Mouse (Mus musculus) lung, embryonic 14.5 days (tissue): ENCODE data around the gene Fcor. TPM values are rescaled to one million over a fixed set of nuclear protein-coding genes. Genes with fewer than 3 reads are reported as not detected.
A peak's percentile ranks its signal among the peaks of the same experiment; 100 is the strongest.

Source experiments
- ATAC-seq: fragments of 200-750 bp; cut with Nextera tagmentation; 2 replicates; pipeline ENCODE4 v1.8.0; 2017; ENCODE audit warnings: mild to moderate bottlenecking, moderate TSS enrichment, moderate library complexity; ENCODE audit not compliant: insufficient read depth
- DNase-seq: peaks from one replicate; pipeline ENCODE4 v3.0.0-alpha.2; 2015
- H3K27ac ChIP-seq: fragments of 300-500 bp; sonication (generic); 2 replicates; pipeline ENCODE4 v1.5.1; 2014; ENCODE audit warnings: low read depth, mild to moderate bottlenecking, moderate library complexity
- H3K27me3 ChIP-seq: fragments of 300-500 bp; sonication (generic); 2 replicates; pipeline ENCODE4 v1.6.1; 2014; ENCODE audit warnings: low read length, control low read depth; ENCODE audit not compliant: insufficient read depth
- H3K36me3 ChIP-seq: fragments of 300-500 bp; sonication (generic); 2 replicates; pipeline ENCODE4 v1.6.1; 2014; ENCODE audit warnings: control low read depth; ENCODE audit not compliant: insufficient read depth
- H3K4me1 ChIP-seq: fragments of 300-500 bp; sonication (generic); 2 replicates; pipeline ENCODE4 v1.6.1; 2014; ENCODE audit warnings: antibody characterized with exemption, control low read depth; ENCODE audit not compliant: insufficient read depth
- H3K4me2 ChIP-seq: fragments of 300-500 bp; sonication (generic); 2 replicates; pipeline ENCODE4 v1.6.1; 2014; ENCODE audit warnings: mild to moderate bottlenecking
- H3K4me3 ChIP-seq: fragments of 300-500 bp; sonication (generic); 2 replicates; pipeline ENCODE4 v1.5.1; 2014; ENCODE audit warnings: low read depth, low read length
- H3K9ac ChIP-seq: fragments of 300-500 bp; sonication (generic); 2 replicates; pipeline ENCODE4 v1.6.1; 2014
- H3K9me3 ChIP-seq: fragments of 300-500 bp; sonication (generic); 2 replicates; pipeline ENCODE4 v1.6.1; 2016; ENCODE audit warnings: low read depth, low read length, control low read depth
- CTCF ChIP-seq: IDR thresholded peaks from 2 replicates; pipeline ENCODE4 v1.5.1; 2016; ENCODE audit warnings: antibody characterized with exemption, low read depth
- WGBS: fragments of 180-500 bp; shearing (Covaris S2); extraction: QIAGEN DNeasy Blood & Tissue Kit; methylation state at CpG from one replicate; pipeline ENCODE4 v1.1.7; 2014; 5-methylcytosine and 5-hydroxymethylcytosine counted together
- polyA plus RNA-seq: library from polyadenylated mRNA; unstranded; fragments of >200 nt; fragmentation: Nextera tagmentation; extraction: Ambion mirVana; gene quantifications from 2 replicates; pipeline ENCODE4 v1.2.1, GENCODE M21; 2014

Fcor gene
- polyA plus RNA-seq, 1 experiment from 2014 or later, result 11.9 TPM

DNA sequence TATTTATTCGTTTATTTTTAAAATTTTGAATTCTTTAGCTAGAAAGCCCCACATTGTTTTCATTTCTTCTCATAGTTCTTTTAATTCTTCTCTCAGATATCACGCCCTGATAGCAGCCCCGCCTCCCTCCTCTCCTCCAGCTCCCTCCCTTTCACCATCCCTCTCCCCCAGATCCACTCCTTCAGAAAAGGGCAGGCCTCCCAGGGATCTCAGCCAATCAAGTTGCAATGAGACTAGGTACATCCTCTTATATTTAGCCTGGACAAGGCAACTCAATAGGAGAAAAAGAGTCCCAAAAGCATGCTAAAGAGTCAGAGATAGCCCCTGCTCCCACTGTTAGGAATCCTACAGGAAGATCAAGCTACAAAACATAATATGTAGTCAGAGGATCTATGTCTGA is 2.5 kb upstream of the Fcor start:
- no peaks in the 10 kb centered on the region for H3K4me1 ChIP-seq
- H3K4me2 ChIP-seq, result no peak overlapping the region
- no peak for DNase-seq
- ATAC-seq, result no peak
- no peaks in the 10 kb centered on the region for H3K27me3 ChIP-seq
- no peak for TF ChIP-seq CTCF
- H3K9me3 ChIP-seq, result no peaks in the 10 kb centered on the region
- H3K27ac ChIP-seq, result no peak overlapping the region
- H3K4me3 ChIP-seq, result no peak overlapping the region
- H3K36me3 ChIP-seq, result peaks cover 13% of the 10 kb centered on the region
- 49% methylated on average over 3 of the region's 3 CpGs for WGBS
- H3K9ac ChIP-seq, result no peak overlapping the region

DNA sequence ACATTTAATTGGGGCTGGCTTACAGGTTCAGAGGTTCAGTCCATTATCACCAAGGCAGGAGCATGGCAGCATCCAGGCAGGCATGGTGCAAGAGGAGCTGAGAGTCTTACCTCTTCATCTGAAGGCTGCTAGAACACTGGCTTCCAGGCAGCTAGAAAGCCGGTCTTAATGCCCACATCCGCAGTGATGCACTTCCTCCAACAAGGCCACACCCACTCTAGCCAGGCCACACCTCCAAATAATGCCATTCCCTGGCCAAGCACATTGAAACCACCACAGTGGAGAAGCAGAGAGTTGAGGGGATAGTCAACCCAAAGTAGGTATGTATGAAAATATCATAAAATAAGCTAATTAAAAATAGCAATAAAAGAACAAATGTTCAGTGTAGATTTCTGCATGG is 1.8 kb downstream of the Fcor start:
- Histone ChIP-seq H3K4me2 (no peak overlapping the region), H3K9me3 (no peaks in the 10 kb centered on the region), H3K36me3 (no peaks in the 10 kb centered on the region), H3K27me3 (no peaks in the 10 kb centered on the region), H3K27ac (no peak overlapping the region), H3K4me3 (no peak overlapping the region), H3K4me1 (no peaks in the 10 kb centered on the region), H3K9ac (no peak overlapping the region)
- no peak for DNase-seq
- ATAC-seq, result no peak
- TF ChIP-seq CTCF, result no peak
- WGBS, result 78% methylated on average over 2 of the region's 2 CpGs

DNA sequence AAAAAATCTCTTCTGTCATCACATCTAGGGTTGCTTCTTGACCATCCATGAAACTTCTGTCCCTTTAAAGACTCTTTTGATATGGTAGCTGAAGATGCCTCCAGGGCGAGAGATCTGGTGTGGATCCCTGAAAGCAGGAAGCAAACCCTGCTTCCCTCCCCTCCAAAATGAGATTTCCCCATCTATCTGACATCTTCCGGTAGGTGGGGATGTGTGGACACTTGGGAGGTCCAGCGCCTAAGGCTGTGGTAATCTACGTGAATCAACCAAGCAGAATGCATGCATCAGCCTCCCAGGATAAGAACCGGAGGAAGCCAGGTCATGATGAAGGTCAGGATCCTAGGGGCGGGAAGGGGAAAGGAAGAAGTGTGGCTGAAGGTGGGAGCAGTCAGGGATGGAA is 6.7 kb downstream of the Fcor start, which contains the start of gene Mcemp1:
Gene Mcemp1 (plus strand): TSS at position 248 of the 400 bp plus-strand sequence.
- Histone ChIP-seq H3K27ac (no peak within 1 kb of the TSS), H3K4me1 (no peaks in the 10 kb centered on the region), H3K4me2 (no peak within 1 kb of the TSS), H3K4me3 (no peak within 1 kb of the TSS), H3K9ac (no peak within 1 kb of the TSS), H3K9me3 (no peaks in the 10 kb centered on the region), H3K36me3 (no peaks in the 10 kb centered on the region), H3K27me3 (no peaks in the 10 kb centered on the region)
- ATAC-seq (no peak), DNase-seq (no peak)
- WGBS, result 71% methylated on average over 6 of the region's 6 CpGs
- TF ChIP-seq CTCF, result no peak

DNA sequence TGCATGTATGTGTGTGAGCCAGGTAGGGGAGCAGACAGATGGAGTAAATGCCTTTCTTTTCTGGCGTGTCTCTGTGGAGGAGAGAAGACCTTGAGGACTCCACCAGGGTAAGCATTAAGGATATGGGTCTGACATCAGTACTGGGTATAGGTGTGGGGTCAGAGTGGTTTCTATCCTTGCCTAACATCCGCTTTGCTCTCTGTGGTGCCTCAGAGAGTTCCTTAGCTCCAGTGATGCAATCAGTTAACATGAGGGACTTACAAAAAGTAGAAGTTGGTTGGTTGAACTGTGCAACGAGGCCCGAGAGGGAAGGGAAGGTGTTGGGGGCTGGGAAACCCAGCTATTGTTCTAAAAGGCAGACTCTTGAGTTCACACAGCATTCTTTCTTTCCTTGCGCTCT is 7.8 kb downstream of the Fcor start:
- Histone ChIP-seq H3K27ac (no peak overlapping the region), H3K4me3 (no peak overlapping the region), H3K4me2 (no peak overlapping the region), H3K36me3 (no peaks in the 10 kb centered on the region), H3K9ac (no peak overlapping the region), H3K27me3 (no peaks in the 10 kb centered on the region), H3K4me1 (no peaks in the 10 kb centered on the region), H3K9me3 (no peaks in the 10 kb centered on the region)
- TF ChIP-seq CTCF, result no peak
- no peak for ATAC-seq
- 55% methylated on average over 5 of the region's 5 CpGs for WGBS
- DNase-seq, result no peak

DNA sequence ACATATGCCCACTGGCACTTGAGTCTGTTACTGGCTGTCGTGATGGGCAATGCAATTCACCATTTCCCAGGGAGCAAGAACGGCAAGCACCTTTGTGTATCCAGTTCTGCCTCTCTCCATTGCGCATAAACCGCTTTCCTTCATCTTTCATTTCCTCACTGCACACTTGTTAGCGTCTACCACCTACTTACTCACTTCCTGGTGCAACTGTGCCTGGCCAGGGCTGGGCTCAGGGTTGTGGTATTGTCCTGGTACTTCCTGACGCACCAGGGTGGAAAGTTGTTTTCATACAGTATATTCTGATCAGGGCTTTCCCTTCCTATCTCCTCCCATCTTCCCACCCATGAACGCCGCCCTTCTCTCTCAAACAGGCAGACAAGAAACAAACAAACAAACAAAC is 11.3 kb downstream of the Fcor start:
- WGBS, result 73% methylated on average over 8 of the region's 8 CpGs
- no peak for TF ChIP-seq CTCF
- H3K4me2 ChIP-seq, result no peak overlapping the region

DNA sequence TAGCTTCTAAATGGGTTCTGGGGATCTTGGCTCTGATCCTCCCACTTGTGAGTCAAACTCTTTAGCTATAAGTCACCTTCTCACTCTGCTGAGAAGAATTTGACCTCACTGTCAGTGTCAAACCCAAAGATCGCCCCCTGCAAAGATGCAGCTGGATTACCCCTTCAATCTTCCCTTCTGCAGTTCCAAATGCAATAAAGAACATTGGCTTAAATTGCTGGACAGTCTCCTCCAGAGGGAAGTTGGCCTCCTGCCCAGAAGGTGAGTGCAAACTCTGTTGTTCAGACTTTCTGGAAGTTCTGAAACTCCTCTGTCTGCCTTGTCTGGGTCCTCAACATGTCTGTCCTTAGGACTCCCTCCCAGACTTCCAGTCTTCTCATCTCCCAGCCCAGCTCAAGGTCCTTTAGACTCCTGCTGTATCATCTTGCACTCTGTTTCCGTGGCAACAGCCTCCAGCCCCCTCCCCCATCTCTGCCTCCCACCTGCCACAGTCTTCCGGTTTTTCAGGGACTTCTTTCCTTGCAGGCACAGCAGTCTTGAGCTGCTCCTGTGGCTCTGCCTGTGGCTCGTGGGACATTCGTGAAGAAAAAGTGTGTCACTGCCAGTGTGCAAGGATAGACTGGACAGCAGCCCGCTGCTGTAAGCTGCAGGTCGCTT is 15.3 kb downstream of the Fcor start:
- no peak overlapping the region for H3K9ac ChIP-seq
- ATAC-seq (no peak), DNase-seq (peak; percentile 6)
- H3K4me3 ChIP-seq, result no peak overlapping the region
- H3K4me2 ChIP-seq, result no peak overlapping the region
- no peak overlapping the region for H3K27ac ChIP-seq
- H3K36me3 ChIP-seq, result no peaks in the 10 kb centered on the region
- H3K9me3 ChIP-seq, result no peaks in the 10 kb centered on the region
- H3K4me1 ChIP-seq, result no peaks in the 10 kb centered on the region
- no peaks in the 10 kb centered on the region for H3K27me3 ChIP-seq
- TF ChIP-seq CTCF, result no peak
- whole genome bisulfite sequencing, result 16% methylated on average over 7 of the region's 7 CpGs

More for the DNA sequence above, 11.3 kb downstream of the Fcor start:
- DNase-seq (no peak), ATAC-seq (no peak)
- no peaks in the 10 kb centered on the region for H3K9me3 ChIP-seq
- H3K4me1 ChIP-seq, result no peaks in the 10 kb centered on the region
- no peak overlapping the region for H3K4me3 ChIP-seq
- H3K9ac ChIP-seq, result no peak overlapping the region
- no peaks in the 10 kb centered on the region for H3K27me3 ChIP-seq
- no peaks in the 10 kb centered on the region for H3K36me3 ChIP-seq
- H3K27ac ChIP-seq, result no peak overlapping the region

DNA sequence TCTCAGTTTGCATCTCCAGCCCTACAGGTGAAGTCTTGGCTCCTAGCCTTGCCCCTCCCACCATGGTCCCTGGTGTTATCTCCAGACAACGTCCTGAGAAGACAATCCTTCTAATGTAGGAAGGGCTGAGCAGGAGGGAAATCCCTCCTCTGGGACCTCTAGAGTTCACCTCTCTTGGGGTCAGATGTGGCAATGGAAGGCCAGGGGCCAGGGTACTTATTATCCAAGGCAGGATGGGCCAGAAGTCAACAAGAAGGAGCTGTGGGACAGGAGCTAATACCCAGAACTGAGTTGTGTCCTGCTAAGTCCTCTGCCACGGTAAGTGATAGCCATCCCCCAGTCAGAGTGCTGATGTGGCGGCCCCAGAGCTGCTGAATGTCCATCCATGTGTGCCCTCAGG is 16.6 kb downstream of the Fcor start, which contains the start of gene Retn:
Gene Retn (plus strand): TSS at position 245 of the 400 bp plus-strand sequence.
- WGBS, result 54% methylated on average over 3 of the region's 3 CpGs
- DNase-seq (no peak), ATAC-seq (no peak)
- H3K4me1 ChIP-seq, result no peaks in the 10 kb centered on the region
- no peak within 1 kb of the TSS for H3K27ac ChIP-seq
- no peaks in the 10 kb centered on the region for H3K9me3 ChIP-seq
- H3K27me3 ChIP-seq, result no peaks in the 10 kb centered on the region
- no peak within 1 kb of the TSS for H3K4me2 ChIP-seq
- TF ChIP-seq CTCF, result no peak
- no peaks in the 10 kb centered on the region for H3K36me3 ChIP-seq
- H3K4me3 ChIP-seq, result no peak within 1 kb of the TSS
- no peak within 1 kb of the TSS for H3K9ac ChIP-seq
